Mouse (Mus musculus): ENCODE measurements at regions not wholly inside any gene's neighbourhood (a gene's known extent, or its start where the extent isn't known, plus 50 kb on each side); places are given as distances from the start of the nearest gene placed in this dataset.

DNA sequence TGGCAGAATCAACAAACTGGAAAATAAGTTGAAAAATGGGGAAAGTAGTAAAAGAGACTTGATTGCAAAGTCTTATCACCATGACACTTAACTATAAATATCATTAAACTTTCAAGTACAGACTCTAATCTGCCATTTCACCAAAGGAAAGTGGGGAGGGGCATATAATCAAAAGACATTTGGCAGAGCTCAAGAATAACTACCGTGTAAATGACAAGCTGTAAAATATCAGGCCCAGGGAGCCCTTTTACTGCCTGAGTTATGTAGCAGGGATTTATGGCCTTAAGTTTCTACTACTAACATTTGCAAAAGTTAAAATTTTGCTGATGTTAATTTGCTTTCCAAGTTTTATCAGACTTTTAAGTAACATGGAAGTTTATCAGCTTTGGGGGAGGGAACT lies 620.1 kb downstream of the Nebl start:
- no peak for TF ChIP-seq POLR2A (IDR thresholded peaks at IDR 0.05; ENCODE audit: insufficient read depth, low read depth, low read length)
- TF ChIP-seq CTCF (IDR thresholded peaks at IDR 0.05; ENCODE audit: insufficient read depth, low read depth, low read length), result no peak
